Mouse (Mus musculus) ES-CJ7 (cell line): ENCODE measurements around the gene Tspan5.
A peak's percentile ranks its signal among the peaks of the same experiment; 100 is the strongest.

Experiments
- DNase-seq: peaks from one replicate; pipeline ENCODE4 v3.0.0; 2011; ENCODE audit warnings: low read depth, low spot score

Gene Tspan5

GRCm38 (mm10) chr3:138741649-138742565 lies at the start of gene Tspan5:
Gene Tspan5, plus strand, starts transcription at chr3:138742195.
- DNase-seq = peak; percentile 55

- peak; percentile 71 for DNase-seq
These were observed 49.7 kb upstream of the Tspan5 start for GRCm38 (mm10) chr3:138692302-138692701.

- no peak for DNase-seq
These were observed 38.6 kb upstream of the Tspan5 start for GRCm38 (mm10) chr3:138703399-138703798.

GRCm38 (mm10) chr3:138704469-138704868 lies 37.5 kb upstream of the Tspan5 start:
- no peak for DNase-seq

GRCm38 (mm10) chr3:138705875-138706274 lies 36.1 kb upstream of the Tspan5 start:
- DNase-seq = peak; percentile 57

- no peak for DNase-seq
These were observed 32.8 kb upstream of the Tspan5 start for GRCm38 (mm10) chr3:138709183-138709582.

- DNase-seq = no peak
These were observed 30.0 kb upstream of the Tspan5 start for GRCm38 (mm10) chr3:138711971-138712370.

GRCm38 (mm10) chr3:138712452-138713140 lies 29.4 kb upstream of the Tspan5 start:
- DNase-seq = no peak

GRCm38 (mm10) chr3:138713141-138713540 lies 28.9 kb upstream of the Tspan5 start:
- DNase-seq = no peak

- no peak for DNase-seq
These were observed 27.2 kb upstream of the Tspan5 start for GRCm38 (mm10) chr3:138714788-138715187.

GRCm38 (mm10) chr3:138715212-138715611 lies 26.8 kb upstream of the Tspan5 start:
- no peak for DNase-seq

GRCm38 (mm10) chr3:138717040-138717439 lies 25.0 kb upstream of the Tspan5 start:
- no peak for DNase-seq

GRCm38 (mm10) chr3:138722152-138722551 lies 19.8 kb upstream of the Tspan5 start:
- DNase-seq = peak; percentile 28

- DNase-seq = no peak
These were observed 14.4 kb upstream of the Tspan5 start for GRCm38 (mm10) chr3:138727571-138727970.

GRCm38 (mm10) chr3:138728840-138729239 lies 13.2 kb upstream of the Tspan5 start:
- DNase-seq = no peak

- peak; percentile 45 for DNase-seq
These were observed 11.2 kb upstream of the Tspan5 start for GRCm38 (mm10) chr3:138730812-138731211.

- DNase-seq = no peak
These were observed 6.2 kb upstream of the Tspan5 start for GRCm38 (mm10) chr3:138735760-138736159.

- no peak for DNase-seq
These were observed 2.8 kb upstream of the Tspan5 start for GRCm38 (mm10) chr3:138739150-138739700.

- no peak for DNase-seq
These were observed 1.7 kb upstream of the Tspan5 start for GRCm38 (mm10) chr3:138740291-138740690.

- no peak for DNase-seq
These were observed 1.0 kb upstream of the Tspan5 start for GRCm38 (mm10) chr3:138740843-138741540.

GRCm38 (mm10) chr3:138742566-138742930 lies 553 bp downstream of the Tspan5 start:
- no peak for DNase-seq
